Mouse (Mus musculus) liver, postnatal 0 days (tissue): ENCODE measurements around the gene Rin3.

ENCODE experiments used
- CTCF ChIP-seq: sonication (generic); IDR thresholded peaks from 2 replicates; pipeline ENCODE4 v1.5.1; 2016; ENCODE audit warnings: antibody characterized with exemption, low read depth
- EP300 ChIP-seq: IDR thresholded peaks from 2 replicates; pipeline ENCODE4 v1.6.1; 2016; ENCODE audit warnings: antibody characterized with exemption, low read depth, mild to moderate bottlenecking

DNA sequence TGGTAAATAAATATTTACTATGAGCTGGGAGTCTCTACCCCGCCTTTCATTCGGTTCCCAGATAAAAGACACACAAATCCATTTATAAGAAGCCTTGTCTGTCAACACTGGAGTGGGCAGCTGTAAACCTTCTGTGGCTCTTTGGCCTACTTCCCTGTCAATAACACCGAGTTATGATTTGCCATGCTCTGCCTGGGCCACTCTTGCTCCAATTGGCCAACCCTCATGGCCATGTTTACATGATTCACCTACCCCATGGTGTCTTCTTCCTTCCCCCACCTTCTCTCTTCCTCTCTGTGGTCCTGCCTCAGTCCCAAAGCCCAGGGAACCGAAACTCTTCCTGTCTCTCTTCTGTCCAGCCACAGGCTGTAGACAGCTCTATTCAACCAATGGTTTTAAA, 14.1 kb downstream of the Rin3 start:
- TF ChIP-seq CTCF: no peak
- no peak for TF ChIP-seq EP300
